Mouse (Mus musculus): ENCODE data around the gene Gm4869.
"Not testable (repeated sequence)": the region's sequence is repeated elsewhere in the genome, so short reads cannot be mapped to it uniquely, and the experiment has no call there.

Gene Gm4869

DNA sequence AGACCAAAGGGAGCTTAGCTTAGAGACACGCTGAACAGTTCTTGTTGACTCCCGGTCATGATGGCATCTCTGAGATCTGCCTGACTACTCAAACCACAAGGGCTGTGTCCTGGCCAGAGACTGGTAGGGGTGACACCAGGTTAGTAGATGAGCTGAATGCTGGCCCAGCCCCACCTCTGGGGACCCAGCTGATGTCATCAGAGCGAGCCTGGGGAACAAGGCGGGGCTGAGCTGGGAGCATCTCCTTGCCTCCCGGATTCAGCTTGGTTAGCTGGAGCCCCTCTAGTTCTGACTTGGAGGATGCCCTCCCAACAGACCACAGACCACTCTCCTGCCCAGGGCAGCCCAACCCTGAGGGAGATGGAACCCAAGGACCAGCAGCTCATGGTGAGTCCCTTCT, at the start of gene Gm4869:
Gene Gm4869, plus strand, starts transcription at position 301 of the 400 bp plus-strand sequence.
- no peak for DNase-seq

GRCm38 (mm10) chr5:140396166-140396940, 49.1 kb upstream of the Gm4869 start:
- DNase-seq: peak in 1 of 2 experiments; percentile 35

- no peak for DNase-seq
Observed at GRCm38 (mm10) chr5:140402640-140403270, 42.7 kb upstream of the Gm4869 start.

- no peak for DNase-seq
Observed at GRCm38 (mm10) chr5:140405126-140405525, 40.3 kb upstream of the Gm4869 start.

GRCm38 (mm10) chr5:140406666-140407065, 38.8 kb upstream of the Gm4869 start:
- DNase-seq: no peak

GRCm38 (mm10) chr5:140408801-140409200, 36.6 kb upstream of the Gm4869 start:
- DNase-seq: no peak

GRCm38 (mm10) chr5:140411339-140411738, 34.1 kb upstream of the Gm4869 start:
- peak; percentile 62 to 75 for DNase-seq

GRCm38 (mm10) chr5:140414647-140415046, 30.8 kb upstream of the Gm4869 start:
- no peak for DNase-seq

DNA sequence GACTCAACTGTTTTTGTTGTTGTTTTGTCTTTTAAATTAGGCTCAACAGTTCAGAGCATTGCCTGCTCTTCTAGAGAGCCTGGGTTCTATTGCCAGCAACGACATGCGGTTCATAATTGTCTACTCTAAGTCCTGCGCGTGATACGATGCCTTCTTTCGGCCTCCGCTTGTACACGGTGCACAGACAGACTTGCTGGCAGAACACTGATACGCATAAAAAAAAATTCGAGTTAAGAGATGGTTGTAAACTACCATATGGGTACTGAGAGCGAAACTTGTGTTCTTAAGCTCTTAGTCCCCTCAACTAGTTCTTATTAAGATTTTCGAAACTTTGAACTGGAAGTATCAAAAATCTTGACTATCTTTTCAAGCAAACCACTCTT, 27.3 kb upstream of the Gm4869 start:
- no peak for DNase-seq

DNA sequence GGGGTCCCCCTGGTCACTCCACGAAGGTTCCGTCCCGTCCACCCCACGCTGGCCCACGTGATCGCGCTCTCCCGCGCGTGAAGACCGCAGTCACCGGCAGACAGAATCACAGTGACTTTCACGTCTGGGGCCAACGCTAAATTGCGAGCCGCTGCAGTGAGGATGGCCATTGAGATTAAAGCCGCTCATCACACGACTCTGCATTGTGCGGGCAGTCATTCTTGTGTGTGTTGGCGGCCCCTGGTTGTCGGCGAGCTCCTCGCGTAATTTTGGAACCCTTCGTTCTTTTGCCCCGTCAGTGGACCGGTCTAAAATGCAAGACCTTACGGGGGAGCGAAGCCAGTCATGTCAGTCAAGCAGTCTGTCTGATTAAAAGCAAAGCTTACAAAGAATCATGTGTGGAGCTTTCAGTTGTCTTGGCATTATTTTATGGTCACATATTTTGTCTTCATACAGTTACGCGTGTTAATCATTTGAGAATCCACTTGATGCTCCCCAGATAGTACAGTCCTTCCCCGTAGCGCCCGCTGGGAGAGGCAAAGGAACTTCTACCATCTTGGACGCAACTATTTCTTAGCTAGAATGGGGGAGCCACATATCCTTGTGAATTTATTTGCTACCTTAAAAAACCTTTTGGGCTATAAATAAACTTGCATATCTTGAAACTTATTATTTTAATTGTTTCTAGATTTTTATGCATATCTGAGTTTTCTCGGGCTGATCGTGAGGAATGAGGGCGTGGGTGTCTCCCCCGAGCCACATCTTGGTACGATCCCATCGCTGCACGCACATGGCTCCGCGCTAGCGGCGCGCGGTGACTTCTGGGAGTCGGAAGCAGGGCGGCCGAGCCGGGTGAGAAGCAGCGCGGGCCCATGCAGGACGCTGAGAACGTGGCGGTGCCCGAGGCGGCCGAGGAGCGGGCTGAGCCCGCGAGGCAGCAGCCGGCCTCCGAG, 26.7 kb upstream of the Gm4869 start, which contains the start of gene Eif3b:
Gene Eif3b, plus strand, starts transcription at position 840 of the 953 bp plus-strand sequence.
- DNase-seq: peak; percentile 91 to 92

DNA sequence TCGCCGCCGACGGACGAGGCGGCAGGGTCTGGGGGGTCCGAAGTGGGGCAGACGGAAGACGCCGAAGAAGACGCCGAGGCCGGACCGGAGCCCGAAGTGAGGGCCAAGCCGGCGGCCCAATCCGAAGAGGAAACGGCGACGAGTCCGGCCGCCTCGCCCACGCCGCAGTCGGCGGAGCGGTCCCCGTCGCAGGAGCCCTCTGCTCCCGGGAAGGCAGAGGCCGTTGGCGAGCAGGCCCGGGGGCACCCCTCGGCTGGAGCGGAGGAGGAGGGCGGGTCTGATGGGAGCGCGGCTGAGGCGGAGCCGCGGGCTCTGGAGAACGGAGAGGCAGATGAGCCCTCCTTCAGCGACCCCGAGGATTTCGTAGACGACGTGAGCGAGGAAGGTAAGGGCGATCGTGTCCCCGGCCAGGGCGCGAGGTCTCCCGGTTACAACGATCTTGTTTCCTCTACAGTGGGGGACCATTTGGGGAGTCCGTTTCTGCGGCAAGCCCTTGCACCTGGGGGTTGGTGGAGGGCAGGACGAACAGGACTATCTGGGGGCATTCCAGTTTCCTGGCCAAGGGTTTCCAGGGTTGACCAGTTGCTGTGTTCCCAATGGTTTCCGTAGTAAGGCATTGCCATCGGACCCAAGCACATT, 25.9 kb upstream of the Gm4869 start:
- DNase-seq: peak in 1 of 2 experiments; percentile 49

GRCm38 (mm10) chr5:140420616-140421015, 24.8 kb upstream of the Gm4869 start:
- no peak for DNase-seq

DNA sequence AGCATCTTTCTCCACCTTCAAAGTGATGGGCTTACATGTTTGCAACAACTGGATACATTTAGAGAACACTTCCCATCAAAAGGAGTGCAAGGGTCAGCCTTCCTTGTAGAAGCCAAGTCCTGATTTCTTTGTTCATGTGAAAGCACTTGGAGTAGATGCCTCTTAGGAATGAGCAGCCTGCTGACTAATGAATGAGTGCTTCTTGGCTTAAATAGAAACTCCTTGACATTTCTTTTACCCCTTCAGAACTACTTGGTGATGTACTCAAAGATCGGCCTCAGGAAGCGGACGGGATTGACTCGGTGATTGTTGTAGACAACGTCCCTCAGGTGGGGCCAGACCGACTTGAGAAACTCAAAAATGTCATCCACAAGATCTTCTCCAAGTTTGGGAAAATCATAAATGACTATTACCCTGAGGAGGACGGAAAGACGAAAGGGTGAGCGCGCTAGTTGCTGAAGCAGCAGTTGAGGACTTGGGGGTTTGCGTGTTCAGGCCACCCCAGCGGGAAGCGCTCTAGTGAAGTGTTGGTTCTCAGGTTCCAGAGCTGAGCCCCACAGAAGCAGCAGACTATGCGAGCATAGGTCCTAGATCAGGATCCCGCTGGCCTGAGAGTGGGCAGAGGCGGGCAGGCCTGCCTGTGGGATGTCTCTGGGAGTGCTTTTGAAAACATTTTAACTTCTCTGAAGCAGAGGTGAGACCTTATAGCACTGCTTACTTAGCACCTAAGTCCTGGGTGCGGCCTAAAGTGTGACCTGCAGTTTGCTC, 20.2 kb upstream of the Gm4869 start:
- DNase-seq: no peak

DNA sequence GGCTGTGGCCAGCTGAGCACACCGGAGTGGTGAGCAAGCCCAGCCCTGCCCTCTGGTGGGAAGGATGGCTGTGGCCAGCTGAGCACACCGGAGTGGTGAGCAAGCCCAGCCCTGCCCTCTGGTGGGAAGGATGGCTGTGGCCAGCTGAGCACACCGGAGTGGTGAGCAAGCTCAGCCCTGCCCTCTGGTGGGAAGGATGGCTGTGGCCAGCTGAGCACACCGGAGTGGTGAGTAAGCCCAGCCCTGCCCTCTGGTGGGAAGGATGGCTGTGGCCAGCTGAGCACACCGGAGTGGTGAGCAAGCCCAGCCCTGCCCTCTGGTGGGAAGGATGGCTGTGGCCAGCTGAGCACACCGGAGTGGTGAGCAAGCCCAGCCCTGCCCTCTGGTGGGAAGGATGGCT, 6.3 kb upstream of the Gm4869 start:
- not testable (repeated sequence) for DNase-seq

- no peak for DNase-seq
Observed at GRCm38 (mm10) chr5:140441406-140441805, 4.0 kb upstream of the Gm4869 start.

GRCm38 (mm10) chr5:140444012-140444411, 1.4 kb upstream of the Gm4869 start:
- no peak for DNase-seq

DNA sequence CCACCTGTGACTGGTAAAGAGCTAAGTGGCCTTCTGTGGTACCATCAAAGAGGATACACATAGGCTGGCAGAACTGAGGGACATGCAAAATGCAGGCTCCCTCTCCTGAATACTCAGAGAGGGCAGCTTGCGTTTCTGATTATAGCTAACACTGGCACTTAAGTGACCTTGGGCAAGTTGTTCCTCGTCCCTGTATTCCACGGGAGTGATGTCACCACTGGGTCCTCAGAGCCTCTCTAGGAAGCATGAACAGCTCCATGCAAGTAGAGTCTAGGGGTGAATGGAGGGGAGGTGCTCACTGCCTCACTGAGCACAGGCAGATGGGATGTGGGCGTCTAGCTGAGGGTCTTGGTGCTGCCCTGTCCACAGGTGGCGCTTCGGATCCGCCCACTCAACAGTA, 609 bp downstream of the Gm4869 start:
- DNase-seq: no peak

- DNase-seq: no peak
Observed at GRCm38 (mm10) chr5:140454488-140454887, 9.0 kb downstream of the Gm4869 start.

GRCm38 (mm10) chr5:140455466-140455865, 10.0 kb downstream of the Gm4869 start:
- peak in 1 of 2 experiments; percentile 31 for DNase-seq

DNA sequence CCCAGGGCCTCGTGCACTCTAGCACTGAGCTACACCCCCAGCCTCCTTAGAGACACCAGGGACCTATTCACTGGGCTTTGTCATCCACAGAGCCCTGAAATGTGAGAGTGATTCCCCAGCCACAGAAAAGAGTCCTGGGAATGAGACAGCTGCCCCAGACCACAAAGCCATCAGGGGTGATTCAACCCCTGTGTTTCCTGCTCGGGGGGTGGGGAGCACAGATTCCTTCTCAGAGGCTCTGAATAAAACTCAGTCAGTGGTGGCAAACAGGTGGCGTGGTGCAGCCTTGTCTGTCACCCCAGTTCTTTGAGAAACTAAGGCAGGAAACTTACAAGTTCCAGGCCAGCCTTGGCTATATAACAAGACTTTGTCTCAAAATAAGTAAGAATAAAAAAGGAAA, 16.0 kb downstream of the Gm4869 start:
- no peak for DNase-seq

DNA sequence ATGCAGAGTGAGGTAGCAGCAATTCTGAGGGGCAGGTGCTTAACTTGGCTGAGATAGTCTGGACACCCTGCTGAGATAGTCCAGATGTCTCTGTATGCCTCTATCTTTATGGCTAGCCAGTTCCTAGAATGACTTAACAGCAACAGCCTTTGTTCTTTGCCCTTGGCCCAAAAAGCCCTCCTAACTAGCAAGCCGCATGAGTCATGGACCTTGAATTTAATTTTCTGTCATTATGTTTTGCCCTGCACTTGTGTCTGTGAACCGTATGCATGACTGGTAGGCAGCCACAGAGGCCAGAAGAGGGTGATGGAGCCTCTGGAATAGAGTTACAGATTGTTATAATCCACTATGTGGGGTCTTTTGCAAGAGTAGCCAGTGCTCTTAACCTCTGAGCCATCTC, 17.7 kb downstream of the Gm4869 start:
- not testable (repeated sequence) for DNase-seq

DNA sequence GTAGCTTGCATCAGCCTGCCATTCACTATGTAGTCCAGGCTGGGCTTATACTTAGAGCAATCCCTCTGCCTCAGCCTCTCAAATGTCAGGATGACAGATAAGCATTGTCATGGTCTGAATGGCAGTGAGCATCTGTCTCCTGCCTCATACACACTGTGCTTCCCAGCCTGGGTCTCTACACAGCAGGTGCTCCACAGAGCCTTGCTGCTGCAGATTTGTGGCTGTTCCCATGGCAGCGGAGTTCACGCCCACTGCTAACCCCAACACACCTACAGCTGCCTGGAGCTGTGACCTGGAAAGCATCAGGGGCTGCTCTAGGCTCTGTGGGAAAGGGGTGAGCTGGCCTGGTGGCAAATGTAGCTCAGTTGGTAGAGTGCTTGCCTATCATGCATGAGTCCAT, 19.5 kb downstream of the Gm4869 start:
- DNase-seq: no peak

Measured in cerebellum, postnatal 14 days (tissue).